Mouse (Mus musculus): Measurements from ENCODE around the gene Ltc4s. TPM values are rescaled to one million over a fixed set of nuclear protein-coding genes. Genes with fewer than 3 reads are reported as not detected.

The Ltc4s gene
- polyA plus RNA-seq, 1 experiment from 2014 or later, result 4.5 TPM

Small RNA genes within 50 kb of the gene (microRNA-seq; reads per million reads assigned to microRNA genes)
- 1.3 reads per million for gene Mir6919

Other genes with a start within 250 kb of the Ltc4s start
- gene Rnf130, start 213.3 kb downstream of the Ltc4s start, polyA plus RNA-seq (2014; fragmentation: Nextera tagmentation; extraction: Ambion mirVana), result 72.0 and 78.1 TPM in 2 replicates
- gene Tbc1d9b, start 107.2 kb downstream of the Ltc4s start, polyA plus RNA-seq (2014; fragmentation: Nextera tagmentation; extraction: Ambion mirVana), result 35.7 and 38.2 TPM in 2 replicates
- 34.4 and 37.7 TPM in 2 replicates for gene Mrnip, start 64.2 kb downstream of the Ltc4s start, polyA plus RNA-seq (2014; fragmentation: Nextera tagmentation; extraction: Ambion mirVana)
- 365 and 385 TPM in 2 replicates for gene Sqstm1, start 27.8 kb downstream of the Ltc4s start, polyA plus RNA-seq (2014; fragmentation: Nextera tagmentation; extraction: Ambion mirVana)
- gene Mgat4b, start 27.7 kb downstream of the Ltc4s start, polyA plus RNA-seq (2014; fragmentation: Nextera tagmentation; extraction: Ambion mirVana), result 55.7 and 56.0 TPM in 2 replicates
- gene Maml1, start 53.7 kb upstream of the Ltc4s start, polyA plus RNA-seq (2014; fragmentation: Nextera tagmentation; extraction: Ambion mirVana), result 4.4 and 4.6 TPM in 2 replicates
- 239 and 252 TPM in 2 replicates for gene Canx, start 87.1 kb upstream of the Ltc4s start, polyA plus RNA-seq (2014; fragmentation: Nextera tagmentation; extraction: Ambion mirVana)
- gene Cby3, start 115.8 kb upstream of the Ltc4s start, polyA plus RNA-seq (2014; fragmentation: Nextera tagmentation; extraction: Ambion mirVana), result 0.68 and 1.3 TPM in 2 replicates
- gene Hnrnph1, start 138.4 kb upstream of the Ltc4s start, polyA plus RNA-seq (2014; fragmentation: Nextera tagmentation; extraction: Ambion mirVana), result 429 and 439 TPM in 2 replicates
- gene Rufy1, start 192.5 kb upstream of the Ltc4s start, polyA plus RNA-seq (2014; fragmentation: Nextera tagmentation; extraction: Ambion mirVana), result 27.0 and 27.7 TPM in 2 replicates